Mouse (Mus musculus) T-helper 2 cell (primary cell): ENCODE measurements around the gene Mymx.
"Not testable (repeated sequence)": the region's sequence is repeated elsewhere in the genome, so short reads cannot be mapped to it uniquely, and the experiment has no call there.

Experiments used
- in situ Hi-C: fragments of 300-600 bp; cut with MboI, MseI; formaldehyde crosslinking; loops from one replicate; pipeline ENCODE4 v1.15.1; 2025; ENCODE audit warnings: high pct_unique_total_duplicates

Gene Mymx

GRCm38 (mm10) chr17:45601877-45602304 lies at the start of gene Mymx:
Gene Mymx, minus strand, starts transcription at chr17:45602102.
- in situ Hi-C loops, result loop anchor here (10.0 kb wide), 1 partner anchor 1413 kb away; the partner anchor contains the start of gene Ubr2

DNA sequence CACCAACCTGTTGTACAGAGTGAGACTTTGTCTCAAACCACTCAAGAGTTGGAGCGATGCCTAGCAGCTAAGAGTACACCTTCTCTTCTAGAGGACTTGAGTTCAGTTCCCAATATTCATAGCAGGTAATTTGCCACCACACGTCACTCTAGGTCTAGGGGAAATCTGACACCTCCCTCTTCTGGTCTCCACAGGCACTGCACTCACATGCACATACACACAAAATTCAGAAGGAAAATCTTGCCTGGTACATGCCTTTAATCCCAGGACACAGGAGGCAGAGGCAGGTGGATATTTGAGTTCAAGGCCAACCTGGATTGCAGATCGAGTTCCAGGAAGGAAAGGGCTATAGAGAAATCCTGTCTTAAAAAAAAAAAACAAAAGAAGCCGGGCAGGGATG lies 42.3 kb upstream of the Mymx start:
- in situ Hi-C loops, result no loop called here

DNA sequence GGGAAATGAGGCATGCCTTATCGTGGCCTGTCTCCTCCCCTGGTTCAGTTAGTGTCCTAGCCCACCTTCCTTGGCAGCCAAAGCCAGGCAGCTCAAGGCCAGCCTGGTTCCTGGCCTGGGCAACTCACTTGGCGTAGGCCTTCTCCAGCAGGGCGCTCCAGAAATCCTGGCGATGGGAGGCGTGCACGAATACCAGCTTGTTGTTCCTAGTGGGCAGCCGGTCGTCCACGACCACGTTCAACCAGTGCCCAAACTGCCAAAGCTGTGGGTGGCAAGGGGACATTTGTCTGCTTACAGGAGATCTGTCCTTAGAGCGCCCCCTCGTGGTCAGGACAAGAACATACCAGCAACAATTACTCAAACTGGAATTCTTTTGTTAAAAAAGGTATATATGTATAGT lies 40.8 kb upstream of the Mymx start:
- in situ Hi-C loops, result no loop called here

DNA sequence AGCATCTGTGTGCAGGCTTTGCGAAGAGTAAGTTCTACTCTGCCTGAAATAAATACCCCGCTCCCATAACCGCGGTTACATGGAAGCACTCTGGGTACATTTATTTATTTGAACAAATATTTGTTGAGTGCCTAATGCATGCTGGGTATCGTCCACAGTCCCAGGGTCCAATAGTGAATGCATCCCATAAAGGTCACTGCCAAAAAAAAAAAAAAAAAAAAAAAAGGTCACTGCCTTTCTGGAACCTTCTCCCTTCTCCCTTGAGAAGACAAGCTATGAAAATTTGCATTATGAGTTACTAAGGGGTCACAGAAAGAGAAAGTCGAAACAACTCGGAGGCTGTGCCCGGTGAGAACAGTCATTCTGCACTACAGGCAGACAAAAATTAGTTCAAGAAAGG lies 40.1 kb upstream of the Mymx start:
- in situ Hi-C loops, result no loop called here

- in situ Hi-C loops, result no loop called here
Measured at GRCm38 (mm10) chr17:45638596-45639295, 36.8 kb upstream of the Mymx start.

DNA sequence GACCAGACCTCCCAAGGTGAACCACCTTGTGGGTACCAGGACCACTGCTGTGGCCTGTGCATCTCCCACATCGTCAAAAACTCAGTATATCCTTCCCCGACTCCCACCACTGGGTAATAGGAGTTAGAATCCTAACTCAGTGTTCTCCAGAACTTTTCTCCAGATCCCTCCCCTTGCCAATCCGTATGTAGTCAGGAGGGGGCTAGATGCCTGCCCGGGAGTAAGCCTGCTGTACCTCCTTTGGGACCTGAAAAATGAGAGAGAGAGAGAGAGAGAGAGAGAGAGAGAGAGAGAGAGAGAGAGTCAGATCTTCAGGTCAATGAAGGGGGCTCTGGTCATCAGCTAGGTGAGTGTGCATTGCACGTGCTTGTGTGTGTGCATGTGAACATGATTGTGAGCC lies 32.1 kb upstream of the Mymx start:
- in situ Hi-C loops, result no loop called here

- in situ Hi-C loops, result no loop called here
Measured at GRCm38 (mm10) chr17:45631940-45632339, 30.0 kb upstream of the Mymx start.

DNA sequence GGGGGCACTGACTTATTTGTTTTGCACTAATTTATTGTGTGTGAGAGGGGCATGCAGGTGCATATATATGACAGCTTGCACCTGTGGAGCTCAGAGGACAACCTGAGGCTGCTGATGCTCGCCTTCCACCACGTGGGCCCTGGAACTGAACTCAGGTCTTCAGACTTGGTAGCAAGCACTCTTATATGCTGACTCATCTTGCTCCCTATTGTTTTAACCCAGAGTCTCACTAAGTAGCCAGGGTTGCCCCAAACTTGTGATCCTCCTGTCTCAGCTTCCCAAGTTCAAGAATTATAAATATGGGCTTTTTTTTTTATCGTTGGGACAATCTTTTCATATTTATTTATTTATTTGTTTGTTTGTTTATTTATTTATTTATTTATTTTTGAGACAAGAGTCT lies 29.1 kb upstream of the Mymx start:
- in situ Hi-C loops, result no loop called here

- in situ Hi-C loops, result loop anchor here (5.0 kb wide), 1 partner anchor 43 kb away; no protein-coding TSS in a partner anchor
Measured at GRCm38 (mm10) chr17:45629861-45630694, 28.2 kb upstream of the Mymx start.

DNA sequence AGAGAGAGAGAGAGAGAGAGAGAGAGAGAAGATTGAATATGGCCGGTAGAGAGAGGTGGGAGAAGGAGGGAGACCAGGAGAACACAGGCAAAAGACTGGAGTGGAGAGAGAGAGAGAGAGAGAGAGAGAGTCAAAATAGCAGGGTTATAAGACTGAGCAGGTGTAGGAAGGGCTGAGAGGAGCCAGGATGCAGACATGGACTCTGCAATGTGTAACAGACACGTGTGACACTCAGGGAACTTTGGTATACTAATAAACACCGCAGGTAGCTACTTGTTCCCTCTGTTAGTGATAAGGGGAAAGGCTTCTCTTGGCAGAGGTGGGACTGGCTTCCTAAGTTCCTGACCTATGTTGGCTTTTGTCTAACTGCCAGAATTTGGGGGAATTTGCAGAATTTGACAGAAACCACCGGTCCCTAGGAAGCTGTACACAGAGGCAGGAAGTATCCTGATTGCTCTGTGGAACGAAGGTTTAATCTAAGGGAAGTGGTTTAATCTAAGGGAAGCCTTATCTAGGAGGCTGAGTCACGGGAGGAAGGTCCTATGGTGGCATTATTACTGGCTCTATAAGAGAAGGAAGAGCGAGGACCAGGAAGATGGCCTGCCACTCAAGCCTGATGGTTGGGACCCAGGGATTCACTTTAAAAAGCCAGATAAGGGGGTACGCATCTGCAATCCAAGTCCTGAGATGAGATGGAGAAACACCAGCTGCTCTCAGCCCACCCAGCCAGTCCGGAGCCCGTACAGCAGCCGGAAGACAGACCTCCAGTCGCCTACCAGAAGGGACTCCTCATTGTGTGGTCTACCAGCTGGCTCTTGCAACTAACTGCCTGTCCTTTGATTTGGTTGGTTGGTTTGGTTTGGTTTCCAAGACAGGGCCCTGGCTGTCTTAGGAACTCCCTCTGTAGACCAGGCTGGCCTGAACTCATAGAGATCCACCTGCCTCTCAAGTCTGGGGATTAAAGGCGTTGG lies 27.3 kb upstream of the Mymx start:
- in situ Hi-C loops, result loop anchor here (5.0 kb wide), 1 partner anchor 42 kb away; no protein-coding TSS in a partner anchor

- in situ Hi-C loops, result loop anchor here (5.0 kb wide), 1 partner anchor 41 kb away; no protein-coding TSS in a partner anchor
Measured at GRCm38 (mm10) chr17:45628160-45628559, 26.3 kb upstream of the Mymx start.

DNA sequence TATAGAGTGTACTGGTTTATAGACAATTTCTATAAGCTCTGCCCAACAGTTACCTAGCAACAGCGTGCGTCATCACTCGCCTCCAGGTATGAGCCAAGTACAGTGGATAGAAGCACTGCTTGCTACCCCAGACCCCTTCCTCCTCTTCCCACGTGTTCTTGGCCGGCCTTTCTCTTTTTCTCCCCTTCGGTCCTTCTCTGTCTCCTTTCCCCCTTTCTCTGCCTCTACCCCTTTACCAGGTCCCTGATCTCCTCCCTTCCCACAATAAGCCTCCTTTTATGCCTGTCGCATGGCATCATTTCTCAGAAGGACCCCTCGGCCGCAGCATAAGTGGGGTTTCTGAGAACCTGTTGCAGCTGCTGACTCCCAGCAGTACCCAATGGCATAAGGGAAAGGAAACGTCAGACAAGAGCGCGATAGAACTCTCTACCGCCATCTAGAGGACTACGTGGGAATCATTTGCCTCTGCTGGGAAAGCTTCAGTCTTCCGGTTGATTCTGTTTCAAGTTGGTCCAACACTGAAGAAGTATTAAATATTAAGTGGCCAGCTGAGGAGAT lies 24.8 kb upstream of the Mymx start:
- in situ Hi-C loops, result loop anchor here (5.0 kb wide), 1 partner anchor 39 kb away; no protein-coding TSS in a partner anchor

DNA sequence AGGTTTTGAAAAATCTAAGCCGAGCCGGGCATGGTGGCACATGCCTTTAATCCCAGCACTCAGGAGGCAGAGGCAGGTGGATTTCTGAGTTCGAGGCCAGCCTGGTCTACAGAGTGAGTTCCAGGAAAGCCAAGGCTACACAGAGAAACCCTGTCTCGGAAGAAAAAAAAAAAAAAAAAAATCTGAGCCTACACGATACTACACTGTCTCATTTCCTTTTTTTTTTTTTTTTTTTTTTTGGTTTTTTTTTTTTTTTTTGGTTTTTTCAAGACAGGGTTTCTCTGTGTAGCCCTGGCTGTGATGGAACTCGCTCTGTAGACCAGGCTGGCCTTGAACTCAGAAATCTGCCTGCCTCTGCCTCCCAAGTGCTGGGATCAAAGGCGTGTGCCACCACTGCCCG lies 21.5 kb upstream of the Mymx start:
- in situ Hi-C loops, result not testable (repeated sequence)

GRCm38 (mm10) chr17:45619386-45620256 lies 17.7 kb upstream of the Mymx start:
- in situ Hi-C loops, result no loop called here

GRCm38 (mm10) chr17:45618941-45619385 lies 17.1 kb upstream of the Mymx start:
- in situ Hi-C loops, result no loop called here

GRCm38 (mm10) chr17:45617655-45618054 lies 15.8 kb upstream of the Mymx start:
- in situ Hi-C loops, result no loop called here

- in situ Hi-C loops, result no loop called here
Measured at GRCm38 (mm10) chr17:45616679-45617078, 14.8 kb upstream of the Mymx start.

GRCm38 (mm10) chr17:45616046-45616650 lies 14.2 kb upstream of the Mymx start:
- in situ Hi-C loops, result no loop called here

DNA sequence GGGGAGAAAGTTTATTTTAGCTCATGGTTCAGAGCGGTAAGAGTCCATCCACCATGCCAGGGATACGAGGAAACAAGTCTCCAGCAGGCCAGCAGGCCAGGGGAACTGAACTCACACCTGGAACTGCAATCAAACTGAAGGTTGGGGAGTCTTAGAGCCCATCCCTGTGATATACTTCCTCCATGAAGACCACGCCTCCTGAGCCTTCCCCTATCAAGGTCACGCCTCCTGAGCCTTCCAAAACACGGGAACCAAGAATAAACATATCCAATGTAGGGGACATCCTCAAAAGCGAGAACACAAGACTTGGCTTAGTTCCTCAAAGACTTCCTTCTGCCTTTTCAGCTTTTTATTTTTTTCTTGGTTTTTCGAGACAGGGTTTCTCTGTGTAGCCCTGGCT lies 11.0 kb upstream of the Mymx start:
- in situ Hi-C loops, result no loop called here

GRCm38 (mm10) chr17:45612008-45612407 lies 10.1 kb upstream of the Mymx start:
- in situ Hi-C loops, result no loop called here
